Mouse (Mus musculus): Measurements from ENCODE around the gene Tmem86a. TPM values are rescaled to one million over a fixed set of nuclear protein-coding genes. Genes with fewer than 3 reads are reported as not detected.

The Tmem86a gene
- polyA plus RNA-seq, 1 experiment from 2014 or later = 12.3 TPM

DNA sequence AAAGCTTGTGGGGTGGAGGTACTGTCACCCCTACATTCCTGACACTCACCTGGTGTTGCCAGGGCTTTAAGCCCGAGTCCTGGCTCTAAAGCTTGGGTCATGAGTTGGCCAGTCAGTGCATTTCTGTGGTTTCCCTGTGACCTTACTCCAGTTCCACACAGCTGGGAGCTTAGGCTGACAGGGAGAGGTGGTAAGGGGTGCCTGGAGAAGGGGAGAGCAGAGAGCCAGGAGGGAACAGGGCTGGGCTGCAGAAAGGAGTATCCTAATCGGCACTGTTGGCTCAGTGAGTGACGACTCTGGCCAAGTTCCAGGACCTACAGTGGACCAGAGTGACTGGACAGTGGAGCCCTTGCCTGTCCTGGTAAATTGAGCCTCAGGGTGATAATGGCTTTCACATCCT, 1.9 kb downstream of the Tmem86a start:
- ATAC-seq (replicated peaks; ENCODE audit: insufficient number of reproducible peaks, low FRiP score, low TSS enrichment, low read depth) = no peak
- no peaks in the 10 kb centered on the region; the same call in 1 of the 2 replicates for H3K36me3 ChIP-seq (replicated peaks; ENCODE audit: control insufficient read depth, insufficient read depth, low read depth, low read length)
- peaks cover 3% of the 10 kb centered on the region for H3K4me1 ChIP-seq (ENCODE audit: control insufficient read depth, insufficient read depth, low read length)
- H3K27me3 ChIP-seq (ENCODE audit: control insufficient read depth, insufficient read depth, low read length) = no peaks in the 10 kb centered on the region
- no peaks in the 10 kb centered on the region for H3K9me3 ChIP-seq (replicated peaks; ENCODE audit: control insufficient read depth, low read length)
- 0 out of 2 replicates have a peak overlapping the region, but pooled peaks have one; percentile 18 for H3K9ac ChIP-seq (replicated peaks; ENCODE audit: low read length)
- H3K27ac ChIP-seq (replicated peaks; ENCODE audit: low read depth, low read length) = no peak overlapping the region
- H3K4me2 ChIP-seq (ENCODE audit: low read depth, low read length) = no peak overlapping the region
- no peak for DNase-seq (ENCODE audit: low spot score)
- 42% methylated on average over 3 of the region's 3 CpGs for WGBS
- no peak overlapping the region for H3K4me3 ChIP-seq (ENCODE audit: low read depth, low read length)

DNA sequence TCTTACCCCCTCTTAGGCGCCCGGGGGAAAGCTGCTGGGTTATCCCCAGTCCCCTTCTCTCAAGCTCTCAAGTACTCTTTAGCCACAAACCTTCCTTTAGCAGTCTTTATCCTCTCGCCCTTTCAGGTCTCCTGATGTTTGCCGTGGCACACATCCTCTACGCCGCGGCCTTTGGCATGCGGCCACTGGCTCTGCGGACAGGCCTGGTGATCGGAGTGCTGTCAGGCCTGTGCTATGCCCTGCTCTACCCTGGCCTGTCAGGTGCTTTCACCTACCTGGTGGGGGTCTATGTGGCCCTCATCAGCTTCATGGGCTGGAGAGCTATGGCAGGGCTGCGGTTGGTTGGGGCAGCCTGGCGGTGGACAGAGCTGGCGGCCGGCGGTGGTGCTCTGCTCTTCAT, 2.9 kb downstream of the Tmem86a start:
- no peak overlapping the region for H3K27ac ChIP-seq (replicated peaks; ENCODE audit: low read depth, low read length)
- no peaks in the 10 kb centered on the region for H3K9me3 ChIP-seq (replicated peaks; ENCODE audit: control insufficient read depth, low read length)
- WGBS = 97% methylated on average over 15 of the region's 15 CpGs
- H3K4me3 ChIP-seq (ENCODE audit: low read depth, low read length) = no peak overlapping the region
- ATAC-seq (replicated peaks; ENCODE audit: insufficient number of reproducible peaks, low FRiP score, low TSS enrichment, low read depth) (no peak), DNase-seq (ENCODE audit: low spot score) (no peak)
- no peaks in the 10 kb centered on the region for H3K27me3 ChIP-seq (ENCODE audit: control insufficient read depth, insufficient read depth, low read length)
- no peak overlapping the region for H3K4me2 ChIP-seq (ENCODE audit: low read depth, low read length)
- no peak overlapping the region for H3K9ac ChIP-seq (replicated peaks; ENCODE audit: low read length)
- peaks cover 3% of the 10 kb centered on the region for H3K4me1 ChIP-seq (ENCODE audit: control insufficient read depth, insufficient read depth, low read length)
- no peaks in the 10 kb centered on the region; the same call in 1 of the 2 replicates for H3K36me3 ChIP-seq (replicated peaks; ENCODE audit: control insufficient read depth, insufficient read depth, low read depth, low read length)

DNA sequence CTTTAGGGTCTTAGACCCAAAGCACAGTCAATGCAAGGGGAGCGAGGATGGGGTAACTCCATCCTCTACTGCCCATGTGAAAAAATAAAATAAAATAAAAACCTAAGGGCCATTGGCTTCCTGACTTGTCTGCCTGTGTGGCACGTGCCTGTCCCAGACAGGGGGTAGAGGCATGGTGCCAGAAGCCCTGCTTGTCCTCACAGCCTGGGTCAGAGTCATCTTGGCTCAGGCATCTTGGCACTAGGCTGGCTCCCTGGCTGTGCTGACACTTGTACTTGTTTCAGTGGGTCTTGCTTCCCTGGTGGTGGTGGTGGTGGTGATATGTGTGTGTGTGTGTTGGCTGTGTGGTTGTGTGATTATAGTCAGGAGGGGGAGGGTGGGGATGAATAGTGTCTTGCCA, 4.3 kb downstream of the Tmem86a start:
- Histone ChIP-seq H3K27ac (replicated peaks; ENCODE audit: low read depth, low read length) (no peak overlapping the region), H3K27me3 (ENCODE audit: control insufficient read depth, insufficient read depth, low read length) (no peaks in the 10 kb centered on the region), H3K4me3 (ENCODE audit: low read depth, low read length) (no peak overlapping the region), H3K9ac (replicated peaks; ENCODE audit: low read length) (no peak overlapping the region), H3K9me3 (replicated peaks; ENCODE audit: control insufficient read depth, low read length) (no peaks in the 10 kb centered on the region), H3K4me1 (ENCODE audit: control insufficient read depth, insufficient read depth, low read length) (peaks cover 3% of the 10 kb centered on the region), H3K36me3 (replicated peaks; ENCODE audit: control insufficient read depth, insufficient read depth, low read depth, low read length) (no peaks in the 10 kb centered on the region; the same call in 1 of the 2 replicates), H3K4me2 (ENCODE audit: low read depth, low read length) (no peak overlapping the region)
- no peak for DNase-seq (ENCODE audit: low spot score)
- WGBS = 82% methylated on average over 2 of the region's 2 CpGs
- ATAC-seq (replicated peaks; ENCODE audit: insufficient number of reproducible peaks, low FRiP score, low TSS enrichment, low read depth) = no peak

DNA sequence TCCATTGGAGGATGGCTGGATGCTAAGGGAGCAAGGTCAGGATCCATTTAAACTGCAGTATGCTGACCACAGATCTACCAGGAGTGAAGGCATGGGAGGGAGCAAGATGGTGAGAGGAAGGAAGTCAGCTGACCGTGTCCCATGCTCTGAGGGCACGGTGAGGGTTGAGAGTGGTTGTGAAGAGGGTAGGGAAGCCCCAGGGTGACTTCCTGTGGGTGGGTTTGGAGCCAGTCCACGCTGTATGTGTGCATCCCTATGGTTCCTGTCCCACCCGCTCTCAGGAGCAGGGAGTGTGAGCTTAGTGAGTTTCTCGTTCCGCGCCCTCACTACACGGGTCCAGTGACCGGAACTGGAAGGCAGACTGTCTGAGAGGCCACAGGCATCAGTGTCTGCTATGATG, 5.3 kb downstream of the Tmem86a start:
- 75% methylated on average over 9 of the region's 9 CpGs for WGBS
- H3K27ac ChIP-seq (replicated peaks; ENCODE audit: low read depth, low read length) = no peak overlapping the region
- H3K9ac ChIP-seq (replicated peaks; ENCODE audit: low read length) = no peak overlapping the region
- H3K27me3 ChIP-seq (ENCODE audit: control insufficient read depth, insufficient read depth, low read length) = no peaks in the 10 kb centered on the region
- H3K36me3 ChIP-seq (replicated peaks; ENCODE audit: control insufficient read depth, insufficient read depth, low read depth, low read length) = no peaks in the 10 kb centered on the region; the same call in 1 of the 2 replicates
- DNase-seq (ENCODE audit: low spot score) (no peak), ATAC-seq (replicated peaks; ENCODE audit: insufficient number of reproducible peaks, low FRiP score, low TSS enrichment, low read depth) (no peak)
- H3K4me3 ChIP-seq (ENCODE audit: low read depth, low read length) = no peak overlapping the region
- no peak overlapping the region for H3K4me2 ChIP-seq (ENCODE audit: low read depth, low read length)
- H3K9me3 ChIP-seq (replicated peaks; ENCODE audit: control insufficient read depth, low read length) = no peaks in the 10 kb centered on the region
- H3K4me1 ChIP-seq (ENCODE audit: control insufficient read depth, insufficient read depth, low read length) = peaks cover 3% of the 10 kb centered on the region

DNA sequence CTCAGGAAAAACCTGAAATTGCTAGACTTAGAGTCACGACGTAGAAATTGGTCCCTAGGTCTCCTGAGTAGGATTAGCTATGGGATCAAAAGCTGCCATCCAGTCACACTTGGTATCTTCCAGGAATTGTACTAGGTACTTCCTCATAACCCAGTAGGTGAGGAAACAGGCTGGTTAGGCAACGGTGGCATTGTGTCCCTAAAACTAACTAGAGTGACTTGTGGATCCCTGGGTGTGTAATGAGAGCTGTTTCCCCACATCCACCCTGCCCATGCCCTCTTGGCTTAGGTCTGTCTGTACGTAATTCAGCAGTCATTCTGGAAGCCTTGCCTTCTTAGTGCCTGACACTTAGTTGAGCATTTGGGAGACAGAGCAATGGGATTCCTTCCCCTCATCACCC, 5.9 kb downstream of the Tmem86a start:
- ATAC-seq (replicated peaks; ENCODE audit: insufficient number of reproducible peaks, low FRiP score, low TSS enrichment, low read depth) (no peak), DNase-seq (ENCODE audit: low spot score) (no peak)
- no peaks in the 10 kb centered on the region for H3K9me3 ChIP-seq (replicated peaks; ENCODE audit: control insufficient read depth, low read length)
- H3K36me3 ChIP-seq (replicated peaks; ENCODE audit: control insufficient read depth, insufficient read depth, low read depth, low read length) = no peaks in the 10 kb centered on the region; the same call in 1 of the 2 replicates
- H3K4me3 ChIP-seq (ENCODE audit: low read depth, low read length) = no peak overlapping the region
- H3K27me3 ChIP-seq (ENCODE audit: control insufficient read depth, insufficient read depth, low read length) = no peaks in the 10 kb centered on the region
- no peak overlapping the region for H3K4me2 ChIP-seq (ENCODE audit: low read depth, low read length)
- WGBS = 84% methylated on average over 4 of the region's 4 CpGs
- H3K4me1 ChIP-seq (ENCODE audit: control insufficient read depth, insufficient read depth, low read length) = peaks cover 2% of the 10 kb centered on the region
- no peak overlapping the region for H3K27ac ChIP-seq (replicated peaks; ENCODE audit: low read depth, low read length)
- H3K9ac ChIP-seq (replicated peaks; ENCODE audit: low read length) = no peak overlapping the region

DNA sequence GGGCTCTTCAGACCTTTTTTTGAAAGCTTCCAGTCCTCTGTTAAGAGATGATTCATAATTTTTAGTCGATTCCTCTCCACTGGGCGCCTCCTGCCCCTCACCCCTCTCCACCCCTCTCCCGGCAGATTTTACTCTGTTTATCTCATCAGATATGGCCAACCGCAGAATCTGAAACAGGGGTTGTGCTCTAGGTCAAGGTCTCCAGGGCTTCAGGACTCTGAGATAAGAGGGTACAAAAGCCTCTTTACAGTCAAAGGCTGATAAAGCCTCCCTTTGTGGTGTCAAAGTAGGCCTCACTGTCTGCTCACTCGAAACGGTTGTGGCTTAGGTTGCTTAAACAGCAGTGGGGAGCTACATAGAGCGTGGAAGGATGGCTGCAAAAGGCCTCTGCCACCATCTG, 8.9 kb downstream of the Tmem86a start:
- H3K27me3 ChIP-seq (ENCODE audit: control insufficient read depth, insufficient read depth, low read length) = no peaks in the 10 kb centered on the region
- no peak overlapping the region for H3K27ac ChIP-seq (replicated peaks; ENCODE audit: low read depth, low read length)
- H3K9ac ChIP-seq (replicated peaks; ENCODE audit: low read length) = no peak overlapping the region
- no peak overlapping the region for H3K4me3 ChIP-seq (ENCODE audit: low read depth, low read length)
- 79% methylated on average over 7 of the region's 7 CpGs for WGBS
- H3K4me2 ChIP-seq (ENCODE audit: low read depth, low read length) = no peak overlapping the region
- H3K36me3 ChIP-seq (replicated peaks; ENCODE audit: control insufficient read depth, insufficient read depth, low read depth, low read length) = no peaks in the 10 kb centered on the region; the same call in 1 of the 2 replicates
- ATAC-seq (replicated peaks; ENCODE audit: insufficient number of reproducible peaks, low FRiP score, low TSS enrichment, low read depth) (no peak), DNase-seq (ENCODE audit: low spot score) (no peak)
- H3K9me3 ChIP-seq (replicated peaks; ENCODE audit: control insufficient read depth, low read length) = no peaks in the 10 kb centered on the region
- H3K4me1 ChIP-seq (ENCODE audit: control insufficient read depth, insufficient read depth, low read length) = no peaks in the 10 kb centered on the region

DNA sequence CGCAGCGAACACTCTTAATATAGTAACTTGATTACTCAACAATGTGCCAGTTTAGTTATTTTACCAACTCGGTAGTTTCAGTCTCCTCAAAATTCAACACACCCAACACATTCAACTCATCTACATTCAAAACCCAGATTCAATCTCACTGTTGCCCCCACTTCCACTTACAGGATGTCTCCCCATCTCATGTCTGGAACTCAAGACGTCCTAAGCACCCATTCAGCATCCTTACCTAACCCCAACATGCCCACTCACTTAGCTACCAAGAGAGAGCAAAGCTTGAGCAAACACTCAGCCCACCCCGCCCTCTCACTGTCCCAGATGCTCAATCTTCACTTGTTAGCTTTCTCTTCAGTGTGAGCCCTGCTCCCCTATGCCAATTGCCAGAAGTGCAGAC, 11.2 kb downstream of the Tmem86a start:
- no peak overlapping the region for H3K4me2 ChIP-seq (ENCODE audit: low read depth, low read length)
- no peaks in the 10 kb centered on the region for H3K9me3 ChIP-seq (replicated peaks; ENCODE audit: control insufficient read depth, low read length)
- DNase-seq (ENCODE audit: low spot score) (no peak), ATAC-seq (replicated peaks; ENCODE audit: insufficient number of reproducible peaks, low FRiP score, low TSS enrichment, low read depth) (no peak)
- H3K4me1 ChIP-seq (ENCODE audit: control insufficient read depth, insufficient read depth, low read length) = no peaks in the 10 kb centered on the region
- WGBS = 81% methylated on average over 5 of the region's 5 CpGs
- H3K4me3 ChIP-seq (ENCODE audit: low read depth, low read length) = no peak overlapping the region
- no peaks in the 10 kb centered on the region for H3K27me3 ChIP-seq (ENCODE audit: control insufficient read depth, insufficient read depth, low read length)
- H3K27ac ChIP-seq (replicated peaks; ENCODE audit: low read depth, low read length) = no peak overlapping the region
- no peaks in the 10 kb centered on the region; the same call in 1 of the 2 replicates for H3K36me3 ChIP-seq (replicated peaks; ENCODE audit: control insufficient read depth, insufficient read depth, low read depth, low read length)
- H3K9ac ChIP-seq (replicated peaks; ENCODE audit: low read length) = no peak overlapping the region

DNA sequence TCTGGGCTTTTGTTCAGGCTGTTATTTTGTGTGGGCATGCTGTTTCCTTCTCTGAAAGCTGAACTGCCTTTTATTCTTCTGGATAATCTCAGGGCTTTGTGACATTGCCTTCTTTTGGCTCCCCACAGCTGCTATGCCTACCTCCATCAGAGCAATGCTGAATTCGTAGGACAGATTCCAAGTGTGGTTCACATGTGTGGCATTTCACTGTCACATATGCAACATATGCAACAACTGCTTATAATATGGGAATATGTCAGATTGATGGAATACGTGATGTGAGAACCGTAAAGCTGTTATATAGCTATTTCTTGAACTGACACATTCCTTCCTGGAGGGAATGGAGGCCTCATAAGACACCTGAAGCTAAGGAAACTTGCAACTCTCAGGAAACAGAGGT, 16.5 kb downstream of the Tmem86a start:
- 88% methylated on average over 3 of the region's 3 CpGs for WGBS
- Histone ChIP-seq H3K4me3 (ENCODE audit: low read depth, low read length) (no peak overlapping the region), H3K4me2 (ENCODE audit: low read depth, low read length) (no peak overlapping the region), H3K27ac (replicated peaks; ENCODE audit: low read depth, low read length) (no peak overlapping the region), H3K27me3 (ENCODE audit: control insufficient read depth, insufficient read depth, low read length) (no peaks in the 10 kb centered on the region), H3K9ac (replicated peaks; ENCODE audit: low read length) (no peak overlapping the region), H3K36me3 (replicated peaks; ENCODE audit: control insufficient read depth, insufficient read depth, low read depth, low read length) (no peaks in the 10 kb centered on the region), H3K4me1 (ENCODE audit: control insufficient read depth, insufficient read depth, low read length) (no peaks in the 10 kb centered on the region), H3K9me3 (replicated peaks; ENCODE audit: control insufficient read depth, low read length) (no peaks in the 10 kb centered on the region)
- DNase-seq (ENCODE audit: low spot score) (no peak), ATAC-seq (replicated peaks; ENCODE audit: insufficient number of reproducible peaks, low FRiP score, low TSS enrichment, low read depth) (no peak)

All from embryonic facial prominence, embryonic 11.5 days (tissue).